Mouse (Mus musculus): ENCODE measurements around the gene Pcdh18.
A peak's percentile ranks its signal among the peaks of the same experiment; 100 is the strongest.

Pcdh18 gene

DNA sequence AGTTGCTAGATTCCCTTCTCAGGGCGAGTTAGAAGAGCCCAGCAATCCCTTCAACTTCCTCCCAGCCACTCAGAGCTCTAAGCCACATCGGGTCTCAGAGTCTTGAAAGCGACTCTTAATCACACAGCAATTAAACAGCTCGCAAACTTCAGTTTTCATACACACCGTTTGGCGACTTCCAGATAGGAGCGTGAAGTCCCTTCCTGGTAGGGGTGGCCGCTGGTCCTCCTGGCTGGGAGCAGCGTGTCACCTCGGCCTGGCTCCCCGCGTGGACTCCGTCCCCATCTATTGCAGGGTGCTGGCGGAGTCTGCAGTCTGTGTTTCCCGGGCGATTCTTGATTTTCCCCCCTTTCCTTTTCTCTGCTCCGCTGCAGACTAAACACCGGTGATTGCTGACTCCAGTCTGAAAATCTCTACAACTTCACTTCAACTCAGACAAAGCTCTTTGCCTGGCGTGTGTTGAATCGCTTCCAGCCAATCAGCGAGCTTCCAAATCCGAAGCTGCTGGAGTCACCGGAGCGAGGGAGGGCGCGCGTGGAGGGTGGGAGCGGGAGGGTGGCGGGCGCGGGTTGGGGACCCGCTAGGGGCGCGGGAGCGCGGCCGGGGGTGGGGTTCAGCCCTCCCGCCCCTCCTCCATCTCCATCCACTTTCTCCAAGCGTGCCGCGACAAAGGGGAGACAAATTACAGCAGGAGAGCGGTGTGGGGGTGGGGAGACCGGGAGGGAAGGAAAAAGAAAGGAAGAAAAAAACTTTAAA, at the start of gene Pcdh18:
Gene Pcdh18, minus strand, starts transcription at position 456 of the 756 bp plus-strand sequence.
- peak; percentile 39 for DNase-seq (ENCODE audit: low read depth, low spot score)

DNA sequence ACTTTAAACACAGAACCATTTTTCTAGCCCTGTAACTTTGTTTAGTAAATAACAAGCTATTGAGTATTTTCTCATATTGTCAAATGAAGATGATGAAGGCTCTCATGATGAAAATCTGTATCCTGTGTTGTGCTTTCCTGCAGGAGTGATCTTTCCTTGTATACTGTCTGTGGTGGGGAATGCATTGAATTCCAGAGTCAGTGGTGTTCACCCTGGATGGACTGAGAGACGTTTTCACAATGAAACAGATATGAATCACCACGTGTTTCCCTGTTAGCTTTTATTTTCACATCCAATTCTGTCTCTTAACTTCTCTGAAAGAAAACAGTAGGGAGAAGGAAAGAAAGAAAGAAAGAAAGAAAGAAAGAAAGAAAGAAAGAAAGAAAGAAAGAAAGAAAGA, 49.7 kb upstream of the Pcdh18 start:
- DNase-seq (ENCODE audit: low read depth, low spot score) = no peak

DNA sequence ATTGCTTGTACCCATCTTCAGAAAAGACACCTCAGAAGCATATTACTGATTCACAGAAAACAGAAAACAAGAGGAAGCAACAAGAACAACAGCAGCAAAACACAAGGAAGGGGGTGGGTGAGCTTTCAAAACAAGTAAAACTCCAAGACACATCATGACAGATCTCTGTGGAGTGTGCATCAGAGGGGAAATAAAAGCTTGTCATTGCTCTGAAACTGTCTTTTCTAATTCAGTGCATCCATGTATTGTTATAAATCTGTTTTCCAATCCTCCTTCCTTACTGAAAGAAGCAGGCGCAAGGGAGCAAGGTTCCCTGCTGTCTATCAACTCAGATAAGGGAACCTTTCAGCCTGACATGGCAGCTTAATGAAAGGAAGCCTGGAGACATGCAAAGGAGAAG, 48.4 kb upstream of the Pcdh18 start:
- no peak for DNase-seq (ENCODE audit: low read depth, low spot score)

- DNase-seq (ENCODE audit: low read depth, low spot score) = no peak
These were observed 31.2 kb upstream of the Pcdh18 start for GRCm38 (mm10) chr3:49788296-49788695.

- DNase-seq (ENCODE audit: low read depth, low spot score) = no peak
These were observed 30.6 kb upstream of the Pcdh18 start for GRCm38 (mm10) chr3:49787719-49788118.

DNA sequence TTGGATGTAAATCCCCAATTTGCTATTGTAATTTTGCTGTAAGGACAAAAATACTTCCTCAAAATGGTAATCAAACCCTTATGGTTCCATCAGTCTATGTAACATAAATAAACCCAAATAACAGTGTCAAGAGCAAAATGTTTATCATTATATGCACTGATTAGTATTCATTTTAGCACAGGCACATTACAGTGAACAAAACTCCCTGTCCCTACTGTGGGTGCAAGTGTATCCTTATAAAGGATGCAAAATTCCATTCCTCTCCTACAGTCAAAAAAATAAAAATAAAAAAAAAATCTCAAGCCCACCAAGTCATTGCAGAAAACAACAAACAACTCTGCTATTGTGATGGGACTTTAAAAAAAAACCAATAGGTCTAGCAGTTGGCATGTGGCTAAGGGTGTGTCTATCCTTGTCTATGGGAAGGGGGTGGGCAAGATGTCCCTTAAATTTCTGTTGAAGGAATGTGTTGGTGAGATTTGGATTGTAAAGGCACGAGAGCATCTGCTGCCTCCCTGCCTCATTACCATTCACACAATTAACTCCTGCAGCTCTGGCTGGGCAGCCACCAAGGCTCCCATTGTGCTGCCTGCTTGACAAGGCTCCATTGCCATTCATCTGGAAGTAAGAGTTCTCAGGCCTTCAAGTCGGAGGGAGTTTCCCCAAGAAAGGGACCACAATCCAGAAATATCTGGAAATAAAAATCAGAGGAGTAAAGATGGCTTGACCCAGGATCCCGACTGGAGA, 12.0 kb upstream of the Pcdh18 start:
- DNase-seq (ENCODE audit: low read depth, low spot score) = no peak

GRCm38 (mm10) chr3:49762711-49763110, 5.6 kb upstream of the Pcdh18 start:
- no peak for DNase-seq (ENCODE audit: low read depth, low spot score)

DNA sequence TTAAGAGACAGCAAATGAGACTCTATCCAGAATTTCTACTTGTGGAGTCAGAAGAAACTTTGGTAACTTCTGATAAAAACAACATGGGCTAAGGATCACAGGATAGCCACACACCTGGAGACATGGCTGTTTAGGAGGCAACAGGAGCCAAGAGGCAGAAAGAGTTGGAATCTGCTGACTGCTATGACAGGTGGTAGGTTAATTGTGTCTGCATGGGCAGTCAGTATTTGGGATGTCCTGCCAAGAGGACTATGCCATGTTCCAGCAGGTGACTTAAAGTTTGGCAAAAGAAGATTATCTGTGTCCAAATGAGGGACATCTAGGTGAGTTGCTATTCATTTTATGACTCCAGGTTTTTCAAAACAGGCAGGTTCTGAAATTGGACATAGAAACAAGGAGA, 4.8 kb upstream of the Pcdh18 start:
- DNase-seq (ENCODE audit: low read depth, low spot score) = no peak

- no peak for DNase-seq (ENCODE audit: low read depth, low spot score)
These were observed 498 bp upstream of the Pcdh18 start for GRCm38 (mm10) chr3:49757626-49758019.

DNA sequence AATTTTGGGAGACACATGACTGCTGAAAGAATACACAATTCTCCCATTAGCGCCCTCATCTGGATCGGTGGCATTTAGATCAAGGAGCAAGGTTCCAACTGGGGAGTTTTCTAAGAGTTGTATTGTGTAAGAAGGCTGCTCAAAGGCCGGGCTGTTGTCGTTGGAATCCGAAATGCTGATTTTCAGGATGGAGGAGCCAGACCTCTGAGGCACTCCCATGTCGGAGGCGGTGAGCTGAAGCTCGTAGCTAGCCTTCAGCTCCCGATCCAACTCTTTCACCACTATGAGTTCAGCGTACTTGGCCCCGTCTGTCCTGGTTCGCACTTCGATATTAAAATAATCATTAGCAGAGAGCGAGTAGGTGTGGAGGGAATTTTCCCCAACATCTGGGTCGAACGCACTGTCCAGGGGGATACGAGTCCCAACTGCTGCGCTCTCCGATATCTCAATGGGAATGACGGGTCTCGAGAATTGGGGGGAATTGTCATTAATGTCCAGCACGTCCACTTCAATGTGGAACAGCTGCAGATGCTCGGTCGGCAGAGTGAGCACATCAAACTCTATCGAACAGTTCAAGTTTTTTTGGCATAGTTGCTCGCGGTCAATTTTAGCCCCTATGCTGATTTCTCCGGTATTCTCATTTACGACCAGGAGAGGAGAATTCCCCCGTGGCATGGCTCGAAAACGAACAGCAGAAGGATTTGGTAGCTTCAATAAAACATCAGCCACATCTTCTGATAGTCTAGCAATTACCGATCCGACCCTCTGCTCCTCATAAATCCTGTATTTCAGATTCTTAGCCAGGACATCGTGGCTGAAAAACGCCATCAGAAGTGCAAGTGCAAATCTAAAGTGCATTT, 909 bp downstream of the Pcdh18 start:
- no peak for DNase-seq (ENCODE audit: low read depth, low spot score)

DNA sequence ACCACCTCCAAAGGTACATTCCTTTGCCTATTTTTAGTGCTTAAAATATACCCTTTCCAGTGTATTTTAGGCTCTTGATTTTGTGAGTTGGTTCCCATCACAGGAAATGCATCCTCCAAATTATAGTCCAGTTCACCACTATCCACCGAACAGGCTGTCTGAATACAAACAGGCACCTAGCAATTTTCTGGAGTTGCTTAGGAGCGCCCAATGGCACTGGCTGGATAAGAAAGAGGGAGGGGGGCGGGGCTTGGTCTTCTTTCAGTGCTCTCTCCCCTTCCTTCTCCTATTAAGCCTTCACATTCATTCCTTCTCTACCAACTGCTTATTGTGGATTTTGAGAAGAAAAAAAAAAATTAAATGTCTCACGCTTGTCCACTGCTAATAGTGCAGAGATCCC, 4.4 kb downstream of the Pcdh18 start:
- no peak for DNase-seq (ENCODE audit: low read depth, low spot score)

DNA sequence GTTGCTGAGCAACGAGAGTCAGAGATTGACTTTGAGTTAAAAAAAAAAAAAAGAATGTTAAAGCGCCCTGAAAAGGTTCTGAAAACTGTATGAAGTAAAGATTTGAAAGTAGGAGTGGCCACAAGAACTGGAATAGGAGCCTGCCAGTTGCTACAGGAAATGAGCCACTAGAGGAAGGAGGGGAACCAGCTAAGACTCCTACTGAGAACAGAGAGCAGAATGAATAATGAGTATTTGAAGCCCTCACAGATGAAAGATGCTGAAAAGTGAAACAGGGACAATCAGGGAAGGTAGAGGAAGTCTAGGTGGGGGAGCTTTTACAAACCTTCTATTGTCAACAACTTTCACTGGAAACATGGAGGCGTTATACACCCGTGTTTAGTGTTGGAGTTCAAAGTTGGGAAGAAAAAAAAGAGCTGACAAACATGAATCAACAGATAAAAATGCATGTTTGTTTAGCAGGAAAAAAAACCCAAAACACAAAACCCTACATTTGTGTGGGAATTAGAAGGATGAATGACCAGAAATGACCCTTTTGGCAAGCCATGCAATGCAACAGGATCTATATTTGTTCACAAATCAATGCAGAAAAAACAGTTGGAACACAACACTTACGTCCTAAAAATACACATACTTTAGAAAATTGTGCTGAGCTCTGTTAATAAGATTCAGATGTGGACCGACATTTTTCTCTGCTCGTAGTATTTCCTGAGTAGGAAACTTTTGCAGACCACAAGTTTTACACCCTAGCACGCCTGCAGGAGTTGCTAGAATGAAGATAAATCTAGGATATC, 7.4 kb downstream of the Pcdh18 start:
- DNase-seq (ENCODE audit: low read depth, low spot score) = no peak

GRCm38 (mm10) chr3:49748054-49748453, 9.1 kb downstream of the Pcdh18 start:
- DNase-seq (ENCODE audit: low read depth, low spot score) = no peak

GRCm38 (mm10) chr3:49739061-49739460, 18.1 kb downstream of the Pcdh18 start:
- DNase-seq (ENCODE audit: low read depth, low spot score) = no peak

- no peak for DNase-seq (ENCODE audit: low read depth, low spot score)
These were observed 18.6 kb downstream of the Pcdh18 start for GRCm38 (mm10) chr3:49738531-49738930.

DNA sequence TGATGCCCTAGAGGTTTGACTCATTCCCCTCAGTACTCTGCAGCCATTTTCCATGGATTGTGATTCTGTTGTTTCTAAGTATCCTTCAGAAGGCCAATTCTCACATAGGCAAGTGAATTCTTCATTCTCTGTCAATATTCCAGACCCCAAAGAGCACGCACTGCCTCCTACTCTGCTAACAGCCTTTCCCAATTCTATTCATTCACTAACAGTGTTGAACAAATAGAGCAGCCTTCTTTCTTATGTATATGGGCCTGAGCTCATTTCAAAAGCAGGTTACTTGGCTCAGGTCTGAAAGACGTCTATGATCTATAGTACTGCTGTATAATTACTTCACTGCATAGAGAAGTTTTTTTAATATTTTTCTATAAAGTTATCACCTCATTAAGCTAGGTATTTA, 50.6 kb downstream of the Pcdh18 start:
- no peak for DNase-seq (ENCODE audit: low read depth, low spot score)

GRCm38 (mm10) chr3:49699951-49700350, 57.2 kb downstream of the Pcdh18 start:
- no peak for DNase-seq (ENCODE audit: low read depth, low spot score)

Data from WW6 (cell line).